Mouse (Mus musculus) heart, postnatal 0 days (tissue): ENCODE data around the gene Srsf2. TPM values are rescaled to one million over a fixed set of nuclear protein-coding genes. Genes with fewer than 3 reads are reported as not detected.
"Not testable (repeated sequence)": the region's sequence is repeated elsewhere in the genome, so short reads cannot be mapped to it uniquely, and the experiment has no call there.

Source experiments
- ATAC-seq: fragments of 200-750 bp; cut with Nextera tagmentation; 2 replicates; pipeline ENCODE4 v1.8.0; 2017; ENCODE audit warnings: low read depth, moderate number of reproducible peaks, moderate library complexity; ENCODE audit not compliant: insufficient read depth
- DNase-seq: peaks from one replicate; pipeline ENCODE4 v3.0.0-alpha.2; 2016; ENCODE audit warnings: low spot score
- H3K27ac ChIP-seq: fragments of 300-500 bp; sonication (generic); 2 replicates; pipeline ENCODE4 v1.5.1; 2014; ENCODE audit warnings: low read depth, mild to moderate bottlenecking
- H3K27me3 ChIP-seq: fragments of 300-500 bp; sonication (generic); 2 replicates; pipeline ENCODE4 v1.6.1; 2014; ENCODE audit warnings: low read length, mixed read lengths; ENCODE audit not compliant: control insufficient read depth, insufficient read depth
- H3K36me3 ChIP-seq: fragments of 300-500 bp; sonication (generic); replicated peaks from 2 replicates; pipeline ENCODE4 v1.6.1; 2014; ENCODE audit warnings: low read length, mixed read lengths; ENCODE audit not compliant: control insufficient read depth, insufficient read depth
- H3K4me1 ChIP-seq: fragments of 300-500 bp; sonication (generic); 2 replicates; pipeline ENCODE4 v1.6.1; 2014; ENCODE audit warnings: antibody characterized with exemption; ENCODE audit not compliant: control insufficient read depth, insufficient read depth
- H3K4me2 ChIP-seq: fragments of 300-500 bp; sonication (generic); 2 replicates; pipeline ENCODE4 v1.6.1; 2014; ENCODE audit warnings: low read depth, mild to moderate bottlenecking, low read length, moderate library complexity
- H3K4me3 ChIP-seq: fragments of 300-500 bp; sonication (generic); 2 replicates; pipeline ENCODE4 v1.5.1; 2014; ENCODE audit warnings: low read depth, low read length
- H3K9ac ChIP-seq: fragments of 300-500 bp; sonication (generic); replicated peaks from 2 replicates; pipeline ENCODE4 v1.6.1; 2014; ENCODE audit warnings: low read depth, low read length, mixed read lengths
- H3K9me3 ChIP-seq: fragments of 300-500 bp; sonication (generic); replicated peaks from 2 replicates; pipeline ENCODE4 v1.6.1; 2016; ENCODE audit warnings: low read length; ENCODE audit not compliant: control insufficient read depth
- CTCF ChIP-seq: IDR thresholded peaks from 2 replicates; pipeline ENCODE4 v1.5.1; 2016; ENCODE audit warnings: antibody characterized with exemption, control low read depth, low read depth
- EP300 ChIP-seq: IDR thresholded peaks from 2 replicates; pipeline ENCODE4 v1.6.1; 2016; ENCODE audit warnings: antibody characterized with exemption, low read depth
- WGBS: fragments of 180-500 bp; shearing (Covaris S2); extraction: QIAGEN DNeasy Blood & Tissue Kit; methylation state at CpG from one replicate; pipeline ENCODE4 v1.1.7; 2014; 5-methylcytosine and 5-hydroxymethylcytosine counted together
- polyA plus RNA-seq: library from polyadenylated mRNA; unstranded; fragments of >200 nt; fragmentation: Nextera tagmentation; extraction: Ambion mirVana; gene quantifications from 2 replicates; pipeline ENCODE4 v1.2.1, GENCODE M21; 2015
- total RNA-seq: library from RNA; depleted of rRNA; stranded (reverse); fragments of >200 nt; gene quantifications from 2 replicates; pipeline ENCODE4 v1.2.3, GENCODE M21; 2014; ENCODE audit warnings: low replicate concordance

The Srsf2 gene
- total and polyA plus RNA-seq, 2 experiments from 2014 or later: 157 to 359 TPM

DNA sequence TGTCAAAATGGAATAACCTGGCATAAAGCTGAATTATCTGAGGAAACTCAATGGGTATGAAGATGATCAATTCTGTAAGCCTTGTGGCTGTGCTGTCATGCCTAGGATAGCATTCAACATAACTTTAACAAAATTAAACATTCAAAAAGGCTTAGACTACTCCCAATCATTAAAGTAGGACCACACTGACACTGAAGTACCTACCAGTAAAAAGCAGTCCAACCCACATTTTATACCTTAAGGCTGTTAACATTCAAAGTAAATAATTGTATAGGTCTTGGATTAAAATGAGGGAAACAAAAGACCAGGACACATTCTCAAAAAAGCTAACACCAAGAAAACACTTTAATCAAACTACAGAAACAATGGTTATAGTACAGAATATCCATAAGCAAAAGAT, 3.3 kb downstream of the Srsf2 start:
- TF ChIP-seq CTCF (no peak), EP300 (no peak)
- ATAC-seq (no peak), DNase-seq (no peak)
- H3K36me3 ChIP-seq: peaks cover 50% of the 10 kb centered on the region
- no peak overlapping the region for H3K4me2 ChIP-seq
- no peaks in the 10 kb centered on the region for H3K27me3 ChIP-seq
- no peaks in the 10 kb centered on the region for H3K9me3 ChIP-seq
- no peak overlapping the region for H3K4me3 ChIP-seq
- peaks cover 8% of the 10 kb centered on the region; the same call in 1 of the 2 replicates for H3K4me1 ChIP-seq
- H3K9ac ChIP-seq: no peak overlapping the region
- no peak overlapping the region for H3K27ac ChIP-seq

DNA sequence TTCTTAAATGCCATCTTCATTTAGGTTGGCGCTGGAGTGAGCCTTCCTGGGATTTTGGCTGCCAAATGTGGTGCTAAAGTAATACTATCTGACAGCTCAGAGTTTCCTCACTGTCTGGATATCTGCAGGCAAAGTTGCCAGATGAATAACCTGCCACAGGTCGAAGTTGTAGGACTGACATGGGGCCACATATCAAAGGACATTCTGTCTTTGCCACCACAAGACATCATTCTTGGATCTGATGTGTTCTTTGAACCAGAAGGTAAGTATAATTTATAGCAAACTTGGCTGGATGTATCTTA, 4.1 kb downstream of the Srsf2 start:
- not testable (repeated sequence) for ATAC-seq

DNA sequence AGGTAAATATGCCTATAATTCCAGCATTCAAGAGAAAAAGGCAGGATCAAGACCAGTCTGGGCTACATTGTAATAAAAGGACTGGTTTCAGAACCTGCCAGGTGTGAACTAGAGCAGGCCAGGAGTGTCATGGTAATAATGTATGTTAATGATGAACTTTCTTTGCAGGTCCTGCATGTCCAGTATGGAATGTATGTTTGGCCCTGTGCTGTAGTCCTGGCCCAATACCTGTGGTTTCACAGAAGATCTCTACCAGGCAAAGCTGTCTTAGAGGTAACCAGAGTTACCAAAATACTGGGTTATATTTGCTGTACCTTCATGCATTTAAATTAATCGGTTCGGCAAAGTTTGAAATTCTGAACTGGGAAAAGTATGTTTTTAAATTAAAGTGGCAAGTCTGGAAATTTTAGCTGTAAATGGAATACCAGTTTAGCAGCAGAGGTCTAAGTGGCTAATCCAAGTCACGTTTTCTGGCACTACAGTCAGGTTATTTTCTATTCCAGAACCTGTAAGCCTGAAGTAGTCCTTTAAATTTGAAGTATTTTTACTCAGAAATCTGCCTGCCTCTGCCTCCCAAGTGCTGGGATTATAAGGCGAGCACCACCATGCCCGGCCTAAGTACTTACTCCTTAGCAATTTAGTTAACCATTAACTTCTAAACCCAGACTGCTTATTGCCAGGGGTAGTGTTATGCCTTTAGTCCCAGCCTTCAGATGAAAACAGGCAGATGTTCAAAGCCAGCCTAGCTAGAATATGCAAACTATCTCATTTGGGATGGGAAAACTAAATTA, 4.6 kb downstream of the Srsf2 start:
- no peak for TF ChIP-seq CTCF
- TF ChIP-seq EP300: no peak
- DNase-seq: no peak
- no peaks in the 10 kb centered on the region for H3K27me3 ChIP-seq
- ATAC-seq: no peak
- 79% methylated on average over 5 of the region's 5 CpGs for WGBS
- H3K9ac ChIP-seq: no peak overlapping the region
- no peak overlapping the region for H3K4me3 ChIP-seq
- 0 out of 2 replicates have a peak overlapping the region, but pooled peaks have one; percentile 3 for H3K27ac ChIP-seq
- H3K36me3 ChIP-seq: peaks cover 50% of the 10 kb centered on the region
- H3K4me2 ChIP-seq: no peak overlapping the region
- H3K4me1 ChIP-seq: peaks cover 9% of the 10 kb centered on the region
- no peaks in the 10 kb centered on the region for H3K9me3 ChIP-seq

More for the DNA sequence above, 4.1 kb downstream of the Srsf2 start:
- H3K9me3 ChIP-seq, H3K27ac ChIP-seq, H3K4me1 ChIP-seq, H3K4me2 ChIP-seq, H3K9ac ChIP-seq, H3K4me3 ChIP-seq, DNase-seq, H3K27me3 ChIP-seq: not testable (repeated sequence)
- H3K36me3 ChIP-seq: peaks cover 50% of the 10 kb centered on the region
- WGBS: 59% methylated on average over 2 of the region's 2 CpGs

GRCm38 (mm10) chr11:116847187-116848085, 5.5 kb downstream of the Srsf2 start:
- Histone ChIP-seq H3K9ac (0 out of 2 replicates have a peak overlapping the region, but pooled peaks have one; percentile 19), H3K4me2 (no peak overlapping the region), H3K27me3 (no peaks in the 10 kb centered on the region), H3K4me3 (no peak overlapping the region), H3K4me1 (peaks cover 9% of the 10 kb centered on the region), H3K9me3 (no peaks in the 10 kb centered on the region), H3K27ac (no peak overlapping the region), H3K36me3 (peaks cover 50% of the 10 kb centered on the region)
- no peak for ATAC-seq
- no peak for TF ChIP-seq CTCF
- no peak for TF ChIP-seq EP300
- WGBS: 90% methylated on average over 3 of the region's 3 CpGs
- DNase-seq: no peak

DNA sequence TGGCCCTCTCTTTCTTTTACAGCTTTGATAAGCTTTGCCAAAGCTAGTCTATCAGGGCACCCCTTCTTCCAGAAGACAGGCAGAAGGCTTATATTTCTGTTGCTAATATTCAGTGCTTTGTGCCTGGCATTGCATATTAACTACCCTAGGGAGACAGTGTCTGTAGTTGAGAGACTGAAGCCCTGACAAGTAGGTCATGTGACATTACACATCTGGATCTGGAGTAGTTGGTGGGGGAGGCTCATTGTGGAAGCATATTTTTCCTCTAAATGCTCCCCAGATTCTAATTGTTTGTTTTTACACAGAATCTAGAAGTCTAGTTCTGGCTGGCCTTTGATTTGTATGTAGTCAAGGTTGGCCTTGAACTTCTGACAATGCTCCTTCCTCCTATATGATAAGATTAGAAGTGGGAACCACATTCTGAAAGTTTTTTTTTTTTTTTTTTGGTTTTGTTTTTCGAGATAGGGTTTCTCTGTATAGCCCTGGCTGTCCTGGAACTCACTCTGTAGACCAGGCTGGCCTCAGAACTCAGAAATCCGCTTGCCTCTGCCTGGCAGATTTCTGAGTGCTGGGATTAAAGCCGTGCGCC, 6.2 kb downstream of the Srsf2 start:
- no peak for ATAC-seq
- WGBS: 85% methylated on average over 4 of the region's 4 CpGs
- H3K9ac ChIP-seq: no peak overlapping the region

More for the DNA sequence above, 6.2 kb downstream of the Srsf2 start:
- TF ChIP-seq CTCF (no peak), EP300 (no peak)
- no peak for DNase-seq
- H3K27ac ChIP-seq: no peak overlapping the region
- H3K4me3 ChIP-seq: no peak overlapping the region
- H3K4me2 ChIP-seq: no peak overlapping the region
- peaks cover 11% of the 10 kb centered on the region for H3K4me1 ChIP-seq
- H3K9me3 ChIP-seq: no peaks in the 10 kb centered on the region
- H3K36me3 ChIP-seq: peaks cover 48% of the 10 kb centered on the region
- no peaks in the 10 kb centered on the region for H3K27me3 ChIP-seq
